Mouse (Mus musculus): ENCODE data around the gene Clca4b. TPM values are rescaled to one million over a fixed set of nuclear protein-coding genes. Genes with fewer than 3 reads are reported as not detected.

Clca4b gene
- total RNA-seq (2023) = not detected

DNA sequence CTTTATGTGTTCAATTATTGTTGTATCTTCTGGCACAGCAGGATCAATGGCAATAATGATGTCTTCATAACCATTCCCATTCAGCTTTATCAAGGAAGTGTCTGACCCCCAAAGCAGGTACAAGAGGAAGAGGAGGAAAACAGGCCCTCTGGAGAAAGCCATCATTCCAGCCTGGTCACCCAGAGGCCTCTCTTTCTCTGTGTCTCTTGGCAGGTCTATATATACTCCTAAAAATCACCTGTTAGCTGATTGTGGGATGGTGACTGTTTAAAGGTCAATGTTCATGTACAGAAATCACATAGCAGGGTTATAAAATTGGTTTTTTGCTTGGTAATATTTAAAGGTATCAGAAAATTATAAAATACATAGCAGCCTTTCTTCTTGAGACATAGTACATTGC lies at the start of gene Clca4b:
Clca4b (minus strand) TSS at position 195 of the 400 bp plus-strand sequence.

DNA sequence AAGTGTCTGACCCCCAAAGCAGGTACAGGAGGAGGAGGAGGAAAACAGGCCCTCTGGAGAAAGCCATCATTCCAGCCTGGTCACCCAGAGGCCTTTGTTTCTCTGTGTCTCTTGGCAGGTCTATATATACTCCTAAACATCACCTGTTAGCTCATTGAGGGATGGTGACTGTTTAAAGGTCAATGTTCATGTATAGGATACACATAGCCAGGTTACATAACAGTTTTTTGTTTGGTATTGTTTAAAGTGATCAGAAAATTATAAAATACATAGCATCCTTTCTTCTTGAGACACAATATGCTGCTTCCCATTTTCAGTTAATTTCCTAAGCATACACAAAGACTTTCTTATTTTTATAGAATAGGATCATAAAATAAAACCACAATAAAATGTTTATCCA lies 42.6 kb upstream of the Clca4b start, which contains the start of gene Clca4a:
Clca4a (minus strand) TSS at position 101 of the 400 bp plus-strand sequence.

Other genes with a start within 250 kb of the Clca4b start
- gene Sh3glb1, start 212.2 kb downstream of the Clca4b start, total RNA-seq (2023) = 100 to 1,000 TPM; 171 to 179 TPM
- under 1 TPM; 0.26 to 0.58 TPM for gene Clca3a1, start 171.6 kb downstream of the Clca4b start, total RNA-seq (2023)
- gene Clca3a2, start 113.0 kb downstream of the Clca4b start, total RNA-seq (2023) = not detected
- gene Clca3b, start 83.2 kb downstream of the Clca4b start, total RNA-seq (2023) = not detected
- gene Clca4a, start 42.5 kb upstream of the Clca4b start, total RNA-seq (2023) = not detected
- not detected for gene Clca1, start 100.2 kb upstream of the Clca4b start, total RNA-seq (2023)
- gene Clca2, start 166.9 kb upstream of the Clca4b start, total RNA-seq (2023) = not detected
- gene Odf2l, start 186.1 kb upstream of the Clca4b start, total RNA-seq (2023) = 10 to 100 TPM in 1 of 2 experiments, 1 to 10 TPM in 1; 8.8 to 13.3 TPM